Mouse (Mus musculus) liver, adult (tissue): ENCODE measurements around the gene Fgf9.

Experiments
- GATA4 ChIP-seq: IDR thresholded peaks from 2 replicates; pipeline ENCODE4 v1.6.1; 2014; ENCODE audit warnings: mild to moderate bottlenecking, low read length; ENCODE audit not compliant: insufficient replicate concordance

Fgf9 gene

DNA sequence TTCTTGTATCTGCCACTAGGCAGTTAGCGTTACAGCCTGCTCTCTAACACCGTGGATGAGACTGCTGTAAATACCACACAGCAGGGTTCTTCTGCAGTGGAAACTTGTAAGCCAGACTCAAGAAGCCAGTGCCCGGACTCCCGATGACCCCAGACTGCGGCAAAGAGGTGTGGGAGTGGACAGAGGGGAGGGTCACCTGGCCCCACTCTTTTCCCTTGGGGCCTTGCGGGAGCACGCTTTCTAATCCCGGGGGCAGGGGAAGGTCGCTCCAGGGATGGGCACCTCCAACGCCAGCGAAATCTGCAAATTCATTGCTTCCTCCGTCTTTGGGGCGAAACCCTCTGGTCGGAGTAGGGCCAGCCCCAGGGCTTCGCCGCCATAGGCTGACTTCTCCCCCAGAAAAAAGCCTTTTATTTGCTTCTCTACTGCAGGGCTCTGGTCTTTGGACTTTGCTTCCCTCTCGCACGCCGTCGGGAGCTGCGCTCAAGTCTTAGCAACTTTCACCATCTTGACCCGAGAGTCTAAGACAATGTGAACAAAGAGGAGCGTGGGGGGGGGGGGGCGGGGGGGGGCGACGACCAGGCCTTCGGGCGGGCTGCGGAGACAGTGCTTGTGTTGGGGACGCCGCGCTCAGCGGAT lies at the start of gene Fgf9:
Gene Fgf9, plus strand, starts transcription at position 67 of the 639 bp plus-strand sequence.
- no peak for TF ChIP-seq GATA4

DNA sequence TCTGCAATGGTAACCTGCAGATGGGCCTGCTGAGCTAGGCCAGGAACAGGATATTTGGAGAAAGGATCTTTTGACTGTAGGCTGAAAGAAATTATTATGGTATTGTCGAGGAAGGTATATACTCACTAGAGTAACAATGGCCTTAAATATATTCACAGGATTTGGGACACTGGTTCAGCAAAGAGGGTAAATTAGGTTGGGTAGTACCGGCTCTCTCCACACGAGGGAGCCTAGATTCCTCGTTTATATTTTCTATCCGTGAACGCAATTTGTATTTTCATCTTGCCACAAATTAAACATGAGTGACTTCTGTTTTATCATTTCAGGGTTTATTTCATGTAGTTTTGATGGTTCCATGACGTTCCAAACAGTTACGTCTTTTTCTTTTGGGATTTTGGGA lies 35.8 kb upstream of the Fgf9 start:
- no peak for TF ChIP-seq GATA4

DNA sequence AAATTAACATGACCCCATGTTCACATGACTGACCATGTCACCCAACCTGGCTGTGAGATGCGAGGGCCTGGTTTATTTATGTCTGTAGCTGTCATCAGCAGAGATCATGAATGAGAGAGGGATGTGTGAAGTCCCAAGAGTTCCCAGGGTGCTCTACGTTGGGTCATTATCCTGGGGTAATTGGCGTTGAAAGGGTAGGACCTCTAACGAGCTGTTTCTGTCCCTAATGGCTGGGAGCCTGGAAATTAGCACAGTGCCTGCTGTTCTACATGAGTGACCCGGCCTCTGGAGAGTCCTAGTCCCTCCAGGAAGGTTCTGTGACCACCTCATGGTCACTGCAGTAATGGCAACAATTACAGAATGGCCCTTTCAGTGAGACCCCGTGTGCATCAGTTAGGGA lies 34.2 kb upstream of the Fgf9 start:
- no peak for TF ChIP-seq GATA4

DNA sequence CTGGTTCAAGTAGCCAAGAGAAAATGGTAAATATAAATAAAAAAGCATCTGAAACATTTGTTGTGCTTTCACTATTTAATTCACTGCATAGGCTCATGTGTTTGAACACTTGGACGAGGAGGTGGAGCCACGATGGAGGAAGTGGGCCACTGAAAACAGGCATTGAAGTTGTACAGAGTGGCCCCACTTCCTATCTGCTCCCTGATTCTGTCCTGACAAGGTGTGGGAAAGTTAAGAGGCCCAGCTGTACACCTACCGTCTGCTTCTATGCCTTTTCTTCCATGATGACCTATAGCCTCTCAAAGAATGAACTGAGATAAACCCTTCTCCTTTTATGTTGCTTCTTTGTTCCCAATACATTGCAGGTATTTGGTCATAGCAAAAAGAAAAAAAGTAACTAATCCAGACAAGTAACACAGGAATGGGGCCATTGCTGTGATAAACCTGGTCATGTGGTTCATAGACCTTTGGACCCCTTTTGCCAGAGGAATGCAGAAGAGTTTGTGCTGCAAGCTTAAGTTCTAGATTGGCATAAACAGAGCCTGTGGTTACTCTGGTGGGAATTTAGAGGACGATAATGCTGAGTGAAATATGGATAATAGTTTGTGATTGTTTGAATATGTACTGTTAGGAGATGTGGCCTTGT lies 23.6 kb upstream of the Fgf9 start:
- no peak for TF ChIP-seq GATA4

DNA sequence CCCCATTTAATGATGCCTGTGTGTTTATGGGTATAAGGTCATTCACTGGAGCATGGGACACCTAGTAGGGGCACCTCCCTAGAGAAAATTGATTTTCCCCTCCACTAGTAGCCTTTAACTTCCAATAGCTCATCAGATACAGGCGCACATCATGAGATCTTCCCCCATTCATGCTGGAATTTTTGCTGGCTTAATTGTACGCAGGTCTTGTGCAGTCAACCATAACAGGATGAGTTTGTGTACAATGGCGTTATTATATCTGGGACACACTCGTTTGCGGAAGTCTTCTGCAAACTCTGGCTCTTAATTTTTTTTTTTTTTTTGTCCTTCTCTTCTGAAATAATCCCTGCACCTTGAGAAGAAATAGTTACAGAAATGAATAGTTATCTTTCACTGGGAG lies 19.7 kb upstream of the Fgf9 start:
- no peak for TF ChIP-seq GATA4

DNA sequence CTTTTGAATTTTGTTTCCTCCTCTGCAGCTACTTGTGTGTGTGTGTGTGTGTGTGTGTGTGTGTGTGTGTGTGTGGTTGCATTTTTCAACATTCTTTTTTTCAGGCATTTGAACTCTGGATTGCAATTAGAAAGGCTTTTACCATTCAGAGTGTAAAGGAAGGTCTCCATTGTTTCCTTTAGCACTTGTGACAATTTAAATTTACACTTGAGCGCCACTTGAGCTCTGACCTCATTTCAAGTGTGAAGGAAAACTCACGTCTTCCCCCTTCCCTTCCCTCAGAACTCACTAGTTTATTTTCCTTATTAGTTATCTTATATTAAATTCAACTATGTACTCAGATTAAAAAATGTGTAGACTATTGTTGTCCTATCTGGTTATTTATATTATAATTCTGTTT lies 2.8 kb upstream of the Fgf9 start:
- no peak for TF ChIP-seq GATA4

DNA sequence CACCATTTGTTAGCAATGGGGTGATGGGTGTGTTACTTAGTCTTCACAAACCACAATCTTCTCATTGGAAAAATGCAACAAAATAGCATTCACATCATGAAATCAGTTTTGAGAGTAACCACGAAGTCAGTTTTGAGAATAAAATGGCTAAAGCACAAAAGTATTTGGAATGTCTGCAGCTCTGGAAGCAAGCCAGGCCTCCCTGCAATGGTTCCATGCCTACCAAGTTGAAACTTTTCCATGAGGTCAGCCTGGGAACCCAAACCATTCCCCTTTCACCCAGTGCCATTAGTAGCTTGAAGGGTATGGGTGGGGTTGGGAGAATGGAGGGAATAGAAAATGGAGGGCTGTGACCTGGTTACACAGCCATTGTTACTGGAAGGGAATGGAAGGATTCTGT lies 1.7 kb upstream of the Fgf9 start:
- TF ChIP-seq GATA4, result no peak

DNA sequence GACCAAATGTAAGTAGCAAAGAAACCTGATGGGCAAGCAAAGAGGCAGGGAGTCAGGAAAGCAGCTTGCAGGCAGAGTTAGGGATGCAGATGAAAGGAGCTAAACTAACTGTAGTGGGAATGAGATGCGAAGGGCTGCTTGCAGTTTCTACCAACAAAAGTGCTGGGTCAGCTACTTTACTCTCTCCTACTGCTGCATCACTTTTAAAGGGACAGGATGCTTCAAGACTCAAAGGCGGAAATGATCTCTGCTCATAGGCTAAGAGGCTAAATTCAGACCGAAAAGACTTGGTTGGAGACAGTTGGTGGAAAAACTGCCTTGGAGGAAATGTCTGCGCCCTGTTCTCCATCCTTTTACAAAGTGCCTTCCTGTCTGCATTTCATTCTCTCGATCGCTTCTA lies 420 bp upstream of the Fgf9 start:
- no peak for TF ChIP-seq GATA4

DNA sequence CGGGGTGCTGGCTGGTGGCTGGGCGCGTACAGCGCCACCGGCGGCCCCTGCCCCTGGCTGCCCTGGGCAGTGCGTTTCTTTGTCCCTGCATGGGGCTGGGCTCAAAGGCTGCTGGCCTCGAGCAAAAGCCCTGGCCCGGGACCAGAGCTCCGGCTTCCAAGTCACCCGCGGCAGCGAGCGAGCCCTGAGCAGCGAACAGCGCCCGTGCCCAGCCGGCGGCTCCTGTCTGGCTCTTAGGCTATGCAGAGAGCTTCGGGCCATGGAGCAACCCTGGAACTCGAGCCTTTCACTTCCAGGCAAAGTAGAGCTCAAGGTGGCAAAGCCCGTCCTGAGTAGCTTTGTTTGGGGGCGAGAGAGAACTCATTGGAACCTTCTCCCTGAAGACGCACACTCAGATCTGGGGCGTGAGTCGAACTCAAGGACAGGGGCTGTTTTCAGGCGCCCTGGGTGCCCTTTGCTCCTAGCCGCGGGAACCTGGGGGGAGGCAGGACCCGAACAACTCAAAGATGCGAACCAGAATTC lies 834 bp downstream of the Fgf9 start:
- TF ChIP-seq GATA4, result no peak

DNA sequence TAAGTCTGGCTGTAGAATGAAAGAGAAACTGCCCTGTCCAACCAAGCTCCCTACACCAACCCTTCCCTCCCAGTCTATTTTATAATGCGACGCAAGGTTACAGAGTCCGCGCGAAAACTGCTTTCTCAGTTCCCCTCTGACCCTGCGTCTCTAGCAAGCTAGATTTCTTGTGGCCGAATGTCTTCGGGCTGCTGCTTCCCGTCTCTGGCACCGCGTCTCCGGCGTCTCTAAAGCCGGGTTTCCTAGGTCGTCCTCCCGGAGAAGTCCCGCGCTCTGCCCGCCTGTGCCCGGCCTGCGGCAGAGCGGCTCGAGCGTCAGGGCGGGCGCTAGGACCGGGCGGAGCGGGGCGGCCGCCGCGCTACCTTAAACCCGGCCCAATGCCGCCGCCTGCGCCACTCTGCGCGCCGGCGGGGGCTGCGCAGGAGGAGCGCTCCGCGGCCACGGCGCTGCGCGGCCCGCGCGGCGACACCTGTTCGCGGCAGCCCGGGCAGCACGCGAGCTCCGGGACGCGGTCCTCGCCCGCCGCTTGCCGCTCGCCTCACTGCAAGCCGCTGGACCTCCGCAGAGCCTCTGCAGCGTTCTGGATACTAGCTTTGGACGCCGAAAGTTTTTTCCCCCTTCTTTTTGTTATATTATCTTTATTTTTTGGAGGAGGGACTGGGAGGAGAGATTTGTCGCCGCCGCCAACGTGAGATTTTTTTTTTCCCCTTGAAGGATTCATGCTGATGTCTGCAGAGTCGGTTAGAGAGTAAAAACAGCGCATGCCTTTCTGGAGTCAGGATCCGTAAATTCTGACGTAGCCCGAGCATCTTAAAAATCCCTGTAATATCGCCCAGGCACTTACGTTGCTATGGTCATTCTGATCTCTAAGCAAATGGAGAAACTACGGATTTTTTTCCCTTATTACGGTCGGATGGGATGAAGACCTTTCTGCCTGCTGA lies 1.8 kb downstream of the Fgf9 start:
- TF ChIP-seq GATA4, result no peak

DNA sequence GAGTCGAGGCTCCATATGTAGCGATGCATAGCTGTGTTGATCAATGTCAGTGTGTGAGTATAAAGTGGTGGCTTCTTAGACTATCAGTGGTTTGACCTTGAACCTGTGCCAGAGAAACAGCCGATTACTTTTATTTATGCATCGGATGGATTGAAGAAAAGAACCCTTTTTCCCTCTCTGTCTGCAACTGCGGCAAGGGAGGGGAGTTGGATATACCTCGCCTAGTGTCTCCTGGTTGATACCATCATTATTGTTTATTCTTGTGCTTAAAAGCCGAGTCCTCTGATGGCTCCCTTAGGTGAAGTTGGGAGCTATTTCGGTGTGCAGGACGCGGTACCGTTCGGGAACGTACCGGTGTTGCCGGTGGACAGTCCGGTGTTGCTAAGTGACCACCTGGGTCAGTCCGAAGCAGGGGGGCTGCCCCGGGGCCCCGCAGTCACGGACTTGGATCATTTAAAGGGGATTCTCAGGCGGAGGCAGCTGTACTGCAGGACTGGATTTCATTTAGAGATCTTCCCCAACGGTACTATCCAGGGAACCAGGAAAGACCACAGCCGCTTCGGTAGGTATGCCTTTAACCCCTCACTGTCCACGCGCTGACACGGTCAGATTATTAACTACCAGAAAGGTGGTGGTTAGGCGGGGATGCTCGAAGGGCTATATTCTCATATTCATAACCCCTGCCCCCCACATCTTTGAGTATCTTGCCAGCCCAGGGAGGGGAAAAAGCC lies 2.6 kb downstream of the Fgf9 start:
- TF ChIP-seq GATA4, result no peak

DNA sequence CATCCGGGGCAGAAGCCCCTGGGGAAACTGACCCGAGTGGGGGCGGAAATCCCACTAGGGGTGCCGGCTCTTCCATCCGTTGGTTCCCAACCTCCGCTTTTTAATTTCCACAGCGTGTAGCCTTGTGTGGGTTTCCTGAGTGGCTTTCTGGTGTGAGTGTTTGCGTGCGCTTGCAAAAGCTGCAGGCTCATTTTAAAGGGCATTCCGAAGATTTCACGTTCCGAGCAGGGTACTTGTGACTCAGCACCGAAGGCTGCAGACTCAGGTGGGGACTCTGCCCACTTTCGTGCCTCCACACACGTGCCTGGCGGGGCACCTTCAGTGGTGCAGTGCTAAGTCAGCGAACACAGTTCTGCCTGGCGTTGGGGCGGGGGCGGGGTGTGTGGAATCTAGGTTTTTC lies 3.6 kb downstream of the Fgf9 start:
- no peak for TF ChIP-seq GATA4

DNA sequence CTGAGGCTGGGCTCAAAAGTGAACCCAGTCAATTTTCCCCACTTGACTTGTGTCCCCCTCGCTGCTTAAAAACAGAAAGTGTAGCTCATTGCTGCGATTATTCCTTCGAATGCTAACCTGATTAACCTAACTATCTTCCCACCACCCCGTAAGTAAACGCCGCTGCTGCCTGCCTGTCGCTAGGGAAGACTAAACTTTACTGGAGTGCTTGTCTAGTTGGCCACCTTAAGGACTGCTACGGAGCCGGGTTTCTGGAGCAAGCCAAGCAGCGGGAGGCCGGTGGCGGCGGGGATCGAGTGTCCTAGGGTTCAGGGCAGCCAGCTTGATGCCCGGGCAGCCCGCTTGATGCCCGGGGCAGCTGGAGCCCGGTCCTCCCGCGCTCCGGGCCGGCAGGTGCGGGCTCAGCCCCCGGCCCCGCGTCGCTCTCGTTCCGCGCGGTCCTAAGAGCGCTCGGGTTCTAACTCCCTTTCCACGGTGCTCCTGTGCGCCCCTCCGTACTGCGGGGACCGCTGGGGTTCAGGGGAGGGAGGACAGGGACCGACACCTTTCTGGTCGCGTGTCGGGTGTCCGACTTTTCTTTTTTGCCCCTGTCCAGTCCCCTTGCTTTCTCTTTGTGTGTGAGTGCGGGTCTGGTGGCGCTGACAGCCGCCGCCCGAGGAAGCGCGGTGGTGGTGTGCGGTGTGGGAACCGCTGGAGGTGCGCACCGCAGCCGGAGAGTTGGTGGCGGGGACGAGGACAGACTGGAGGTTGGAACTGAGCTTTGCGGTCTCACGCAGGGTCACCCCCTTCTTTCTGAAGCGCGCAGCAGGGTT lies 4.5 kb downstream of the Fgf9 start:
- no peak for TF ChIP-seq GATA4

DNA sequence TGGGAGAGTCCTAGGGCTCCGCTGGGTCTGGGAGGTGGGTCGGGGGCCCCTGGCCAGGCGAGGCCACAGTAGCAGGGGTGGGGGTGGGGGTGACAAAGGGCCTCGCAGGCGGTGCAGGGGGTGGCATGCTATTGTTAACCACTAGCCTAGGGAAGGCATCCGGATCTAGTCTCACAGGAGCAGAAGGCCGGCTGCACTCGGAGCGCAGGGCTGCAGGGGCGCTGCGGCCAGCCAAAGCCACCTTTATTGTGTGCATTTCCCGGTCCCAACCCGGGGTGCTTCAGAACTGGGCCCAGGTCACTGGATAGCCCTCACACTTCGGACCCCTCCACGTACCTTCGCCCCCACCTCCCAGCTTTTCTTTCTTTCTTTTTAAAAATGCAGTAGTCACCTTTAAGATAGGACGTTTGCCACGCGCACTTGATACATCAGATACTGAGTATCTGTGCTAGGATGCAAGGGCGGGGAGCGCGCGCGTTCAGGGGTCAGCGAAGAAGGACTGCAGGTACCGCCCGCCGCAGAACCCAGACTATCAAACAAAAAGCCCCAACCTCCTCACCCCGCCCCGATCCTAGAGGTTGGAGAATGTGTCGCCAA lies 5.2 kb downstream of the Fgf9 start:
- no peak for TF ChIP-seq GATA4
